Mouse (Mus musculus) CH12.LX (cell line): ENCODE results near the gene Dcakd. TPM values are rescaled to one million over a fixed set of nuclear protein-coding genes. Genes with fewer than 3 reads are reported as not detected.

Source experiments
- DNase-seq: peaks from one replicate; pipeline ENCODE4 v3.0.0-alpha.2; 2013; ENCODE audit errors: extremely low read depth
- H3K27ac ChIP-seq: 2 replicates; pipeline ENCODE4 v1.5.1; 2012; ENCODE audit warnings: low read depth, mild to moderate bottlenecking, control low read depth, moderate library complexity; ENCODE audit not compliant: insufficient read depth
- H3K27me3 ChIP-seq: replicated peaks from 2 replicates; pipeline ENCODE3; 2012; ENCODE audit warnings: inconsistent platforms
- H3K36me3 ChIP-seq, 2 experiments: replicated peaks in 1 of 2; 2 replicates each; pipeline versions ENCODE3 to v1.6.1; 2012; ENCODE audit warnings: inconsistent platforms in 1 of 2, low read length in 1 of 2, mild to moderate bottlenecking in 1 of 2, mixed read lengths in 1 of 2, moderate library complexity in 1 of 2; ENCODE audit not compliant: control insufficient read depth in 1 of 2, insufficient read depth in 1 of 2
- H3K4me1 ChIP-seq, 2 experiments: 2 replicates each; pipeline ENCODE4 v1.6.1; 2012; ENCODE audit warnings: inconsistent platforms in 1 of 2, moderate library complexity in 1 of 2; ENCODE audit not compliant: insufficient read depth in 2 of 2, control insufficient read depth in 1 of 2
- H3K4me2 ChIP-seq: 2 replicates; pipeline ENCODE4 v1.6.1; 2012; ENCODE audit warnings: low read depth, mild to moderate bottlenecking, control low read depth; ENCODE audit not compliant: poor library complexity, insufficient read depth, severe bottlenecking
- H3K4me3 ChIP-seq, 3 experiments: fragments of 150-350 bp in 1 of 3; sonication (generic) in 1 of 3; replicated peaks in 1 of 3; 2 replicates each; pipeline versions ENCODE3 to v1.5.1; 2011 to 2012; ENCODE audit warnings: low read depth in 2 of 3, low read length in 2 of 3, mild to moderate bottlenecking in 2 of 3, moderate library complexity in 2 of 3, control low read depth in 1 of 3, improper control_type of control experiment in 1 of 3, inconsistent platforms in 1 of 3, mixed read lengths in 1 of 3; ENCODE audit not compliant: poor library complexity in 1 of 3
- H3K79me2 ChIP-seq: replicated peaks from 2 replicates; pipeline ENCODE4 v1.6.1; 2012; ENCODE audit warnings: mild to moderate bottlenecking, moderate library complexity; ENCODE audit not compliant: control insufficient read depth, poor library complexity, insufficient read depth, severe bottlenecking; ENCODE audit errors: extremely low read depth
- H3K9ac ChIP-seq: 2 replicates; pipeline ENCODE4 v1.6.1; 2012; ENCODE audit warnings: low read depth, mild to moderate bottlenecking, control low read depth, moderate library complexity; ENCODE audit not compliant: insufficient read depth
- H3K9me3 ChIP-seq: replicated peaks from 2 replicates; pipeline ENCODE3; 2012; ENCODE audit warnings: low read length, inconsistent platforms, mixed read lengths
- BHLHE40 ChIP-seq: IDR thresholded peaks from 2 replicates; pipeline ENCODE4 v1.6.1; 2011; ENCODE audit warnings: mild to moderate bottlenecking, low read depth, low read length, improper control_type of control experiment
- CHD1 ChIP-seq: IDR thresholded peaks from 2 replicates; pipeline ENCODE4 v1.6.1; 2012; ENCODE audit warnings: low read depth, low read length, improper control_type of control experiment, inconsistent platforms
- E2F4 ChIP-seq: IDR thresholded peaks from 2 replicates; pipeline ENCODE4 v1.6.1; 2011; ENCODE audit warnings: low read depth, low read length, improper control_type of control experiment; ENCODE audit not compliant: insufficient replicate concordance
- ELF1 ChIP-seq: IDR thresholded peaks from 2 replicates; pipeline ENCODE4 v1.6.1; 2014; ENCODE audit warnings: low read depth, mild to moderate bottlenecking, inconsistent platforms, low read length, improper control_type of control experiment
- EP300 ChIP-seq: IDR thresholded peaks from 2 replicates; pipeline ENCODE4 v1.6.1; 2011; ENCODE audit warnings: low read length, improper control_type of control experiment
- GABPA ChIP-seq: IDR thresholded peaks from 2 replicates; pipeline ENCODE4 v1.6.1; 2012; ENCODE audit warnings: low read depth, low read length, improper control_type of control experiment, inconsistent platforms; ENCODE audit not compliant: insufficient replicate concordance
- IRF4 ChIP-seq: IDR thresholded peaks from 2 replicates; pipeline ENCODE4 v1.6.1; 2014; ENCODE audit warnings: low read depth, mild to moderate bottlenecking, inconsistent platforms, low read length, improper control_type of control experiment
- JUN ChIP-seq: IDR thresholded peaks from 2 replicates; pipeline ENCODE4 v1.6.1; 2011; ENCODE audit warnings: low read depth, mild to moderate bottlenecking, low read length, improper control_type of control experiment, moderate library complexity; ENCODE audit not compliant: insufficient read depth
- JUND ChIP-seq: conservative IDR thresholded peaks from 2 replicates; pipeline ENCODE4 v1.6.1; 2011; ENCODE audit warnings: low read depth, low read length, improper control_type of control experiment
- KAT2A ChIP-seq: IDR thresholded peaks from 2 replicates; pipeline ENCODE4 v1.6.1; 2012; ENCODE audit warnings: low read length, improper control_type of control experiment, inconsistent platforms; ENCODE audit not compliant: insufficient replicate concordance
- MAFK ChIP-seq: IDR thresholded peaks from 2 replicates; pipeline ENCODE4 v1.6.1; 2011; ENCODE audit warnings: low read length, improper control_type of control experiment; ENCODE audit not compliant: insufficient replicate concordance
- MAX ChIP-seq: IDR thresholded peaks from 2 replicates; pipeline ENCODE4 v1.6.1; 2011; ENCODE audit warnings: low read length, improper control_type of control experiment
- MAZ ChIP-seq: IDR thresholded peaks from 2 replicates; pipeline ENCODE4 v1.6.1; 2012; ENCODE audit warnings: low read depth, mild to moderate bottlenecking, inconsistent platforms, low read length, improper control_type of control experiment, moderate library complexity
- MEF2A ChIP-seq: IDR thresholded peaks from 2 replicates; pipeline ENCODE4 v1.6.1; 2014; ENCODE audit warnings: low read depth, mild to moderate bottlenecking, inconsistent platforms, low read length, improper control_type of control experiment, borderline replicate concordance
- MXI1 ChIP-seq: IDR thresholded peaks from 2 replicates; pipeline ENCODE4 v1.6.1; 2011; ENCODE audit warnings: mild to moderate bottlenecking, low read depth, low read length, improper control_type of control experiment
- MYC ChIP-seq: IDR thresholded peaks from 2 replicates; pipeline ENCODE4 v1.6.1; 2011; ENCODE audit warnings: low read depth, mild to moderate bottlenecking, improper control_type of control experiment, low read length
- NELFE ChIP-seq: IDR thresholded peaks from 2 replicates; pipeline ENCODE4 v1.6.1; 2011; ENCODE audit warnings: low read depth, low read length, improper control_type of control experiment
- NRF1 ChIP-seq: IDR thresholded peaks from 2 replicates; pipeline ENCODE4 v1.6.1; 2014; ENCODE audit warnings: low read depth, mild to moderate bottlenecking, inconsistent platforms, low read length, improper control_type of control experiment, moderate library complexity
- PAX5 ChIP-seq: IDR thresholded peaks from 2 replicates; pipeline ENCODE4 v1.6.1; 2012; ENCODE audit warnings: low read length, inconsistent platforms, mixed read lengths
- POLR2A ChIP-seq: IDR thresholded peaks from 2 replicates; pipeline ENCODE4 v1.6.1; 2011; ENCODE audit warnings: low read depth, mild to moderate bottlenecking, improper control_type of control experiment, low read length
- POLR2AphosphoS2 ChIP-seq: IDR thresholded peaks from 2 replicates; pipeline ENCODE4 v1.6.1; 2011; ENCODE audit warnings: low read depth, low read length, improper control_type of control experiment
- RCOR1 ChIP-seq: conservative IDR thresholded peaks from 2 replicates; pipeline ENCODE4 v1.6.1; 2012; ENCODE audit warnings: low read depth, mild to moderate bottlenecking, inconsistent platforms, low read length, improper control_type of control experiment
- SIN3A ChIP-seq: IDR thresholded peaks from 2 replicates; pipeline ENCODE4 v1.6.1; 2012; ENCODE audit warnings: low read length, improper control_type of control experiment, inconsistent platforms
- SMC3 ChIP-seq: IDR thresholded peaks from 2 replicates; pipeline ENCODE4 v1.6.1; 2011; ENCODE audit warnings: low read depth, low read length, improper control_type of control experiment
- TBP ChIP-seq: conservative IDR thresholded peaks from 2 replicates; pipeline ENCODE4 v1.6.1; 2011; ENCODE audit warnings: low read depth, low read length, improper control_type of control experiment
- TCF12 ChIP-seq: IDR thresholded peaks from 2 replicates; pipeline ENCODE4 v1.6.1; 2014; ENCODE audit warnings: low read depth, mild to moderate bottlenecking, inconsistent platforms, low read length, improper control_type of control experiment
- UBTF ChIP-seq: IDR thresholded peaks from 2 replicates; pipeline ENCODE4 v1.6.1; 2012; ENCODE audit warnings: low read depth, mild to moderate bottlenecking, inconsistent platforms, low read length, improper control_type of control experiment, moderate library complexity
- USF2 ChIP-seq: conservative IDR thresholded peaks from 2 replicates; pipeline ENCODE4 v1.6.1; 2011; ENCODE audit warnings: low read depth, low read length, improper control_type of control experiment
- ZC3H11A ChIP-seq: IDR thresholded peaks from 2 replicates; pipeline ENCODE4 v1.6.1; 2012; ENCODE audit warnings: low read depth, mild to moderate bottlenecking, inconsistent platforms, low read length, improper control_type of control experiment
- ZKSCAN1 ChIP-seq: IDR thresholded peaks from 2 replicates; pipeline ENCODE4 v1.6.1; 2012; ENCODE audit warnings: low read depth, inconsistent platforms, low read length, improper control_type of control experiment, borderline replicate concordance
- ZMIZ1 ChIP-seq: IDR thresholded peaks from 2 replicates; pipeline ENCODE4 v1.6.1; 2012; ENCODE audit warnings: low read depth, mild to moderate bottlenecking, inconsistent platforms, low read length, improper control_type of control experiment
- ZNF384 ChIP-seq: IDR thresholded peaks from 2 replicates; pipeline ENCODE4 v1.6.1; 2012; ENCODE audit warnings: low read depth, low read length, improper control_type of control experiment, inconsistent platforms
- dilution Hi-C: fragments of 300-500 bp; cut with MboI; formaldehyde crosslinking; loops from 2 replicates; pipeline ENCODE4 v1.14.3; 2020; ENCODE audit warnings: low sequenced_read_pairs; ENCODE audit not compliant: extremely low pct_unique_long_range_greater_than_20kb, extremely low pct_ligation_motif_present
- in situ Hi-C: fragments of 300-500 bp; cut with MboI; formaldehyde crosslinking; loops from 3 replicates; pipeline ENCODE4 v1.14.3; 2019; ENCODE audit warnings: low sequenced_read_pairs, low pct_ligation_motif_present, low pct_unique_long_range_greater_than_20kb, mixed read lengths
- polyA plus RNA-seq: library from polyadenylated mRNA; unstranded; fragments of >175 nt; gene quantifications from 2 replicates; pipeline ENCODE4 v1.2.1, GENCODE M21; 2012; ENCODE audit warnings: low read depth; ENCODE audit not compliant: insufficient read length
- total RNA-seq, 2 experiments: library from RNA; depleted of rRNA; stranded (reverse); fragments of 300-350 nt in 1 of 2; fragments of >200 nt in 1 of 2; gene quantifications; 2 replicates each; pipeline ENCODE4 v1.2.3; 2012 to 2014

Gene Dcakd
- total and polyA plus RNA-seq, 3 experiments = 8.8 to 89.0 (median 24.0) TPM

DNA sequence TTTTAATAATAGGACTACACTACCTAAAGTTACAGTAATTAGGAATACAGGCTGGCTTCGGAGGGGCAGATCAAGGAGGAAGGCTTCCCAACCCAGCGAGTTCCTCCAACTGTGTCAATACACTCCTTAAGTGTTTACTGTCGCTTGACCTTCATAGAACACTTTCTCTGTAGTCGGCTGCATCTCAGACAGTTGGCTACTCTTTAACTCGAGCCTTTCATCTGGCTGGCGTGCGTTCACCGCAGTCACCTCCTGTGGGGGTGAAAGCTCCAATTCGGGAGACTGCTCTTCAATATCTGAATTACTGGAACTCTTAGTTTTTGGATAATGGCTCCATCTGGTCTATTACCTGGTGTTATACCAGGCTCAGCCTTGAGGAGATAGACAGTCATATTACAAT is 10.5 kb downstream of the Dcakd start:
- H3K9ac ChIP-seq = no peak overlapping the region
- peaks cover 11 to 16% of the 10 kb centered on the region in 2 experiments for H3K4me1 ChIP-seq
- H3K4me3 ChIP-seq = no peak overlapping the region
- dilution Hi-C loops = no loop called here
- H3K27me3 ChIP-seq = no peaks in the 10 kb centered on the region
- DNase-seq = no peak
- in situ Hi-C loops = no loop called here
- peaks cover 35 to 59% of the 10 kb centered on the region in 2 experiments for H3K36me3 ChIP-seq
- TF ChIP-seq MXI1 (no peak), USF2 (no peak), ELF1 (no peak), MAFK (no peak), MYC (no peak), TBP (no peak), ZMIZ1 (no peak), CHD1 (no peak)
- H3K4me2 ChIP-seq = no peak overlapping the region
- H3K27ac ChIP-seq = no peak overlapping the region
- H3K9me3 ChIP-seq = no peaks in the 10 kb centered on the region
- H3K79me2 ChIP-seq = peaks cover 25% of the 10 kb centered on the region

- DNase-seq = peak; percentile 97
- Histone ChIP-seq H3K4me1 (peaks cover 11 to 16% of the 10 kb centered on the region in 2 experiments), H3K79me2 (peaks cover 25% of the 10 kb centered on the region), H3K9ac (peak overlapping the region; percentile 87), H3K4me2 (peak overlapping the region; percentile 17; the same call in 1 of the 2 replicates), H3K4me3 (peak overlapping the region; percentile 71 to 100 (median 78)), H3K9me3 (no peaks in the 10 kb centered on the region), H3K27me3 (no peaks in the 10 kb centered on the region), H3K27ac (peak overlapping the region; percentile 14; the same call in 1 of the 2 replicates), H3K36me3 (peaks cover 28 to 54% of the 10 kb centered on the region in 2 experiments)
- in situ Hi-C loops = no loop called here
- dilution Hi-C loops = no loop called here
- TF ChIP-seq JUN (no peak), POLR2A (peak; percentile 94), SMC3 (no peak), EP300 (no peak), MAFK (0 out of 2 replicates have a peak, but pooled peaks have one; percentile 12), JUND (no peak), SIN3A (peak; percentile 95), MYC (peak; percentile 72; the same call in 1 of the 2 replicates), MEF2A (peak; percentile 69), MXI1 (peak; percentile 96), MAX (peak; percentile 93), PAX5 (no peak), CHD1 (no peak), ZC3H11A (no peak), ZNF384 (peak; percentile 78), ELF1 (peak; percentile 87), BHLHE40 (peak; percentile 96), TBP (no peak), RCOR1 (0 out of 2 replicates have a peak, but pooled peaks have one; percentile 60), TCF12 (peak; percentile 94), E2F4 (0 out of 2 replicates have a peak, but pooled peaks have one; percentile 11), POLR2AphosphoS2 (peak; percentile 96), KAT2A (peak; percentile 80; the same call in 1 of the 2 replicates), GABPA (no peak; the same call in 1 of the 2 replicates), USF2 (no peak), UBTF (peak; percentile 91), ZKSCAN1 (no peak; the same call in 1 of the 2 replicates), IRF4 (peak; percentile 64; the same call in 1 of the 2 replicates), MAZ (peak; percentile 86), NRF1 (peak; percentile 46; the same call in 1 of the 2 replicates), NELFE (peak; percentile 81)
Observed at GRCm38 (mm10) chr11:103016930-103017329, 11.2 kb downstream of the Dcakd start.
